Mouse (Mus musculus) midbrain, embryonic 12.5 days (tissue): Measurements from ENCODE around the gene Rnft2. TPM values are rescaled to one million over a fixed set of nuclear protein-coding genes. Genes with fewer than 3 reads are reported as not detected.
A peak's percentile ranks its signal among the peaks of the same experiment; 100 is the strongest.

ENCODE experiments used
- ATAC-seq: fragments of 200-750 bp; cut with Nextera tagmentation; 2 replicates; pipeline ENCODE4 v1.8.0; 2017; ENCODE audit warnings: low read depth, moderate TSS enrichment, moderate library complexity; ENCODE audit not compliant: low FRiP score
- H3K27ac ChIP-seq: fragments of 300-500 bp; sonication (generic); replicated peaks from 2 replicates; pipeline ENCODE4 v1.5.1; 2016; ENCODE audit warnings: mild to moderate bottlenecking
- H3K27me3 ChIP-seq: fragments of 300-500 bp; sonication (generic); 2 replicates; pipeline ENCODE4 v1.6.1; 2016; ENCODE audit warnings: mild to moderate bottlenecking
- H3K36me3 ChIP-seq: fragments of 300-500 bp; sonication (generic); 2 replicates; pipeline ENCODE4 v1.6.1; 2016
- H3K4me1 ChIP-seq: fragments of 300-500 bp; sonication (generic); 2 replicates; pipeline ENCODE4 v1.6.1; 2016
- H3K4me2 ChIP-seq: fragments of 300-500 bp; sonication (generic); replicated peaks from 2 replicates; pipeline ENCODE4 v1.6.1; 2016; ENCODE audit warnings: mild to moderate bottlenecking, moderate library complexity
- H3K4me3 ChIP-seq: fragments of 300-500 bp; sonication (generic); 2 replicates; pipeline ENCODE4 v1.5.1; 2016; ENCODE audit warnings: mild to moderate bottlenecking
- H3K9ac ChIP-seq: fragments of 300-500 bp; sonication (generic); replicated peaks from 2 replicates; pipeline ENCODE4 v1.6.1; 2016; ENCODE audit warnings: mild to moderate bottlenecking, moderate library complexity
- H3K9me3 ChIP-seq: fragments of 300-500 bp; sonication (generic); 2 replicates; pipeline ENCODE4 v1.6.1; 2016; ENCODE audit warnings: mild to moderate bottlenecking
- WGBS: fragments of 180-500 bp; shearing (Covaris S2); methylation state at CpG from one replicate; pipeline ENCODE4 v1.1.7; 2016; 5-methylcytosine and 5-hydroxymethylcytosine counted together
- polyA plus RNA-seq: library from polyadenylated mRNA; unstranded; fragments of >200 nt; fragmentation: Nextera tagmentation; extraction: Ambion mirVana; gene quantifications from 2 replicates; pipeline ENCODE4 v1.2.1, GENCODE M21; 2016

Rnft2 gene
- polyA plus RNA-seq, 1 experiment from 2014 or later, result 10.3 TPM

GRCm38 (mm10) chr5:118245606-118246308, 841 bp upstream of the Rnft2 start:
- Histone ChIP-seq H3K36me3 (peaks cover 40% of the 10 kb centered on the region), H3K4me2 (peak overlapping the region; percentile 78), H3K9ac (peak overlapping the region; percentile 78), H3K9me3 (no peaks in the 10 kb centered on the region), H3K4me1 (peaks cover 23% of the 10 kb centered on the region), H3K27me3 (no peaks in the 10 kb centered on the region), H3K4me3 (peak overlapping the region; percentile 63), H3K27ac (peak overlapping the region; percentile 58)
- 7% methylated on average over 15 of the region's 15 CpGs for WGBS
- no peak for ATAC-seq

GRCm38 (mm10) chr5:118239671-118240070, 5.2 kb downstream of the Rnft2 start:
- no peak overlapping the region for H3K4me3 ChIP-seq
- H3K9ac ChIP-seq, result no peak overlapping the region
- no peaks in the 10 kb centered on the region for H3K27me3 ChIP-seq
- no peak overlapping the region for H3K4me2 ChIP-seq
- WGBS, result 92% methylated on average over 12 of the region's 12 CpGs
- no peak overlapping the region for H3K27ac ChIP-seq
- H3K4me1 ChIP-seq, result peaks cover 6% of the 10 kb centered on the region
- peaks cover 55% of the 10 kb centered on the region for H3K36me3 ChIP-seq
- ATAC-seq, result no peak
- H3K9me3 ChIP-seq, result no peaks in the 10 kb centered on the region

DNA sequence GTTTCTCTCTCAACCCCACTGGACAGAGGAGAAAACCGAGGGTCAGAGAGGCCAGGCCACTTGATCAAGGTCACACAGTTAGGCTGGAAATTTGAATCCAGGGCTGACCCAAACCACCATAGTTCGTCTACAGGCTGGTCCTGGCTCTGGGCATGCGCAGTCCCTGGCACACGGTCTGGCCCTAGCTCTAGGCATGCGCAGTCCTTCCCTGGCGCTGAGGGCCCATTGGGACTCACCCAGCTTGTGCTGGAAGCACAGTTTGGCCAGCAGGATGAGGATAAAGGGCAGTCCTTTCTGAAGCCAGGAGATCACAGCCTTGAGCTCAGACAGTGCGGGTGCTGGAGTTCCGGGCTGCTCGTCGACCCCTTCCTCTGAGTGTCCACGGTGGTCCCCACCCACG, 8.0 kb downstream of the Rnft2 start:
- WGBS, result 75% methylated on average over 12 of the region's 12 CpGs

DNA sequence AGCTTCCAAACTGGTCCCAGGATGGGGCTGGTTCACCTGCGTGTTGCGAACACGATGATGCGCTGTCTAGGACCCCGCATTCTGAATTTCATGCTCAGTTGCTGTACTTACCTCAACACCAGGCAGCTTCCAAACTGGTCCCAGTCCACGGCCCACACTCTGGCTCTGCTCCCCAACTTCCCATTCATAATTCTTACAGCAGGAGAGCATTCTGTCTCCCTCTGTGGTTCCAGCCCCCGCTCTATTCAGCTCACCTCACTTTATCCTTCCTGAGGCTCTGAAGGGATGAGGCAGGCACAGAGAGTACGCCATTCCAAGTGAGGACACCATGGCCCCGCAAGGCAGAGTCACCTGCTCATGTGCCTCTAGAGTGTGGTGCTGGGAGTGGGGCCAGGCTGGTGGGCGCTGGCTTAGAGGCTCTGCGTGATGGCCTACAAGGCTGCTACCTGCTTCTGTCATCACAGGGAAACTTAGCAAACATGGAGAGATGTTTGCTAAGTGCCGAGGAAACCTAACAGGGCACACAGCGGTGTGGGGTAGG, 14.8 kb downstream of the Rnft2 start:
- Histone ChIP-seq H3K36me3 (peaks cover 86% of the 10 kb centered on the region), H3K27ac (no peak overlapping the region), H3K4me3 (no peak overlapping the region), H3K9ac (no peak overlapping the region), H3K27me3 (no peaks in the 10 kb centered on the region), H3K4me2 (no peak overlapping the region), H3K9me3 (no peaks in the 10 kb centered on the region), H3K4me1 (no peaks in the 10 kb centered on the region)
- no peak for ATAC-seq
- 93% methylated on average over 13 of the region's 13 CpGs for WGBS

More for the DNA sequence above, 8.0 kb downstream of the Rnft2 start:
- Histone ChIP-seq H3K27me3 (no peaks in the 10 kb centered on the region), H3K4me3 (no peak overlapping the region), H3K4me1 (no peaks in the 10 kb centered on the region), H3K9me3 (no peaks in the 10 kb centered on the region), H3K27ac (no peak overlapping the region), H3K4me2 (no peak overlapping the region), H3K9ac (no peak overlapping the region), H3K36me3 (peaks cover 74% of the 10 kb centered on the region)
- no peak for ATAC-seq

DNA sequence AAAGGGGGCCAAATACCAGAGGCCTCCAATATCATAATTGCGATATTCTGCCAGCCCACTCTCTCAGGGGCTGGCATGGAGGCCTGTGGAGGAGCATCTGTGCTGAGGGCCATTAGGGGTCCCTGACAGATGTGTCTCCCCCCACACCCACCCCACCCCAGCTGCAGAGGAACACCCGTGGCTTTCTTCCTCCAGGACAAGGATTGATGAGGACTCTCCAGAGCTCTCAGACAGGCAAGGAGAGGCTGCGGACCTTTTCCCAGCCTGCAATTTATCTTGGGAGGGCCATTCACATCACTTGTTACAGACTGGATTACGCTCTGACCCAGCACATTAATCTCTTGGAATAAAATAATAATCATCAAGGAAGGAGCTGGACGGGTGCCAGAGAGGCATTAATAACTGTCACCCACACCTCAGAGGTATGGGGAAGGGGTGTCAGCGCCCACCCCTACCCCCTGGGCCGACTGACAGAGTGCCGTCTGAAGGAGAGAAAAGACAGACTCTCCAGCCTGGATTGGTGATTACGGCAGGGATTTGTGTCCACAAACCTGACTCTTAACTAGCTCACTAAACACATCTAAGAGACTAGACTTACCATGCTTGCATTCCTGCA, 21.7 kb downstream of the Rnft2 start:
- Histone ChIP-seq H3K27me3 (no peaks in the 10 kb centered on the region), H3K9me3 (no peaks in the 10 kb centered on the region), H3K27ac (no peak overlapping the region), H3K9ac (no peak overlapping the region), H3K4me3 (no peak overlapping the region), H3K36me3 (peaks cover 48% of the 10 kb centered on the region), H3K4me1 (no peaks in the 10 kb centered on the region), H3K4me2 (no peak overlapping the region)
- 82% methylated on average over 9 of the region's 9 CpGs for WGBS
- no peak for ATAC-seq

- no peaks in the 10 kb centered on the region for H3K9me3 ChIP-seq
- no peak overlapping the region for H3K27ac ChIP-seq
- peaks cover 24% of the 10 kb centered on the region for H3K36me3 ChIP-seq
- no peaks in the 10 kb centered on the region for H3K27me3 ChIP-seq
- no peak overlapping the region for H3K9ac ChIP-seq
- H3K4me2 ChIP-seq, result no peak overlapping the region
- H3K4me3 ChIP-seq, result no peak overlapping the region
- H3K4me1 ChIP-seq, result peaks cover 17% of the 10 kb centered on the region
- WGBS, result 79% methylated on average over 6 of the region's 6 CpGs
- no peak for ATAC-seq
Measured at GRCm38 (mm10) chr5:118217410-118217809, 27.5 kb downstream of the Rnft2 start.

GRCm38 (mm10) chr5:118214418-118215154, 30.3 kb downstream of the Rnft2 start:
- ATAC-seq, result peak; percentile 92
- 7% methylated on average over 24 of the region's 24 CpGs for WGBS

GRCm38 (mm10) chr5:118214012-118214411, 30.9 kb downstream of the Rnft2 start:
- ATAC-seq, result 0 out of 2 replicates have a peak, but pooled peaks have one; percentile 42
- peak overlapping the region; percentile 43 for H3K4me3 ChIP-seq
- peaks cover 17% of the 10 kb centered on the region for H3K4me1 ChIP-seq
- no peak overlapping the region for H3K27ac ChIP-seq
- 12% methylated on average over 5 of the region's 5 CpGs for WGBS
- H3K36me3 ChIP-seq, result peaks cover 13% of the 10 kb centered on the region
- H3K9me3 ChIP-seq, result no peaks in the 10 kb centered on the region
- H3K4me2 ChIP-seq, result peak overlapping the region; percentile 74
- H3K9ac ChIP-seq, result peak overlapping the region; percentile 50
- H3K27me3 ChIP-seq, result no peaks in the 10 kb centered on the region

More at GRCm38 (mm10) chr5:118214418-118215154, 30.3 kb downstream of the Rnft2 start:
- no peaks in the 10 kb centered on the region for H3K27me3 ChIP-seq
- H3K4me1 ChIP-seq, result peaks cover 17% of the 10 kb centered on the region
- H3K9me3 ChIP-seq, result no peaks in the 10 kb centered on the region
- H3K4me2 ChIP-seq, result peak overlapping the region; percentile 74
- peak overlapping the region; percentile 50 for H3K9ac ChIP-seq
- H3K4me3 ChIP-seq, result peak overlapping the region; percentile 43
- H3K36me3 ChIP-seq, result peaks cover 13% of the 10 kb centered on the region
- no peak overlapping the region; the same call in 1 of the 2 replicates for H3K27ac ChIP-seq

GRCm38 (mm10) chr5:118205852-118206251, 39.1 kb downstream of the Rnft2 start:
- Histone ChIP-seq H3K4me3 (no peak overlapping the region), H3K4me2 (no peak overlapping the region), H3K4me1 (no peaks in the 10 kb centered on the region), H3K27ac (no peak overlapping the region), H3K36me3 (peaks cover 13% of the 10 kb centered on the region), H3K27me3 (no peaks in the 10 kb centered on the region), H3K9ac (no peak overlapping the region), H3K9me3 (no peaks in the 10 kb centered on the region)
- ATAC-seq, result no peak
- WGBS, result 45% methylated on average over 8 of the region's 8 CpGs

DNA sequence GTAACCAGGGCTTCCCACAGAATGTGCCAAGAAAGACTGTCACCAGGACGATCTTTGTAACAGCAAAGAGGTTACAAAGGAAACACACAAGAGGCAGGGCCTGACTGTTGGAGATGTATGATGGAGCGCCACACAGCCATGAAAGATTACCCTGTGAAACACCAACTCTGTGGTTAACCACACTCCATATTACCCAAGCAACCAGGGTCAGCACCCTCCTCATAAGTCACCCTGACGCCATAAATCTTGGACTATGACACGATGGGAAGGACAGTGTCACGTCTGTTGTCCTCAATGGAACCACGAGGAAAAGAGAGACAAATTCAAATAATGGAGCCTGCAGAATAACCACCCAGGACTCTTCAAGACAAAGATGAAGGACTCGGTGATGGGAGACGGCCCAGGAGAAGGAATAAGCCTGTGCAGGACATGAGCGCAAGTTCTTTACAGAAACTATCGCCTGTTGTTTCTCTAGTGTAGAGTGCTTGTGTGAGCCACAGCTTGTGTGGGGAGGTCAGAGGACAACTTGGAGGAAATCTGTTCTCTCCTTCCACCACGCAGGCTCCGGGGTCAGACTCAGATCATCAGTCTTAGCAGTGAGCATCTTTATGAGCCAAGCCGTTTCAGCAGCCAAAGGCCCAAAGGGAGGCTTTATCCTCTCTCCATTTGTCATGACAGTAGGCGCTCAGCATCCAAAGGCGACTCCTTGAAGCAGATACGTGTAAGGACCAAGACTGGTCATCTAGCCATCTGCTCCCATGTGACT, 40.1 kb downstream of the Rnft2 start:
- H3K4me1 ChIP-seq, result no peaks in the 10 kb centered on the region
- ATAC-seq, result no peak
- H3K27ac ChIP-seq, result no peak overlapping the region
- 87% methylated on average over 16 of the region's 16 CpGs for WGBS
- H3K9me3 ChIP-seq, result no peaks in the 10 kb centered on the region
- peaks cover 13% of the 10 kb centered on the region for H3K36me3 ChIP-seq
- no peak overlapping the region for H3K9ac ChIP-seq
- no peak overlapping the region for H3K4me3 ChIP-seq
- H3K4me2 ChIP-seq, result no peak overlapping the region
- H3K27me3 ChIP-seq, result no peaks in the 10 kb centered on the region

GRCm38 (mm10) chr5:118199670-118200069, 45.2 kb downstream of the Rnft2 start:
- peaks cover 3% of the 10 kb centered on the region; the same call in 1 of the 2 replicates for H3K27me3 ChIP-seq
- no peak overlapping the region for H3K9ac ChIP-seq
- no peak overlapping the region for H3K27ac ChIP-seq
- no peak overlapping the region for H3K4me3 ChIP-seq
- peaks cover 8% of the 10 kb centered on the region; the same call in 1 of the 2 replicates for H3K36me3 ChIP-seq
- 76% methylated on average over 5 of the region's 5 CpGs for WGBS
- no peak for ATAC-seq
- no peak overlapping the region for H3K4me2 ChIP-seq
- H3K4me1 ChIP-seq, result no peaks in the 10 kb centered on the region
- H3K9me3 ChIP-seq, result no peaks in the 10 kb centered on the region
